Mouse (Mus musculus): ENCODE results near the gene Atp10a. TPM values are rescaled to one million over a fixed set of nuclear protein-coding genes. Genes with fewer than 3 reads are reported as not detected.

Gene Atp10a
- 2.9 and 3.1 TPM in 2 replicates for polyA plus RNA-seq (2015; fragmentation: Nextera tagmentation; extraction: Ambion mirVana)

DNA sequence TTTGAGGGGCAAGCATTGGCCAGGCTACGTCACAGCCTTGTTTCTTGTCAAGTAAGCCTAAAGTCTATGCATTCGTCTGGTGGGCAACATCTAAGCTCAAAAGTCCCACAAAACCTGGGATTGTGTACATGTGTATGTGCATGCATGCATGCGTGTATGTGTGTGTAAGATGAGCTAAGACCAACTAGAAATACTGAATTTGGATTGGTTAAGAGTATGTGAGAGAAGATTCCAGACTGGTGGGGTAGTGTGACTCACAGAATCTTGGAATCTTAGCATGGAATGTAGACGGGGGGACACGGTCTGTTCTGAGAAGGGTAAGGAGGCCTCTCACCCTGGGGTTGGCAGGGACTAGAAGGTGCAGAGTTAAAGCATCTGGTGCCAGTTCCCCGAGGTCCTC lies at the start of gene Atp10a:
Atp10a (plus strand) TSS at position 301 of the 400 bp plus-strand sequence.
- Histone ChIP-seq H3K27me3 (no peaks in the 10 kb centered on the region), H3K4me2 (replicated peaks) (no peak within 1 kb of the TSS), H3K9ac (no peak within 1 kb of the TSS), H3K4me1 (peaks cover 9% of the 10 kb centered on the region; the same call in 1 of the 2 replicates), H3K27ac (replicated peaks) (no peak within 1 kb of the TSS), H3K36me3 (no peaks in the 10 kb centered on the region), H3K4me3 (replicated peaks) (no peak within 1 kb of the TSS), H3K9me3 (replicated peaks) (no peaks in the 10 kb centered on the region)
- WGBS = 81% methylated on average over 6 of the region's 6 CpGs
- ATAC-seq (ENCODE audit: insufficient number of reproducible peaks, low FRiP score, low TSS enrichment, low read depth) = no peak

DNA sequence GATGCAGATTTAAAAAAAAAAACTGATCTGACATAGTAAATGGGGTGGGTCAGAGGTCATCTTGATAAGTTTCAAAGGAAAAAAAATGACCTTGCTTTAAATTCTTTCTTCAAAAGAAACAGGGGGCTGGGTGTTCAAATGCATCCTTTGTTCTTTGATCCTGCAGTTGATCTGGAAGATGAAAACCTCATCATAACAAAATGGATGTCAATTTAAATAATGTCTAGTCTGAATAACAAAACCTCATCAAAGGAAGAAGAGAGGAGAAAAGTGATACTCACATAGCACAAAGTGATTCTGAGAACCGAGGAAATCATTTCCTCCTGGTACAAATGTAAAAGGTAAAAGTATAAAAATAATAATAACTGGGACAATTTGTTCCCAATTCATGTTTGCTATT lies 37.9 kb upstream of the Atp10a start:
- WGBS = 23% methylated on average over 1 of the region's 1 CpGs
- Histone ChIP-seq H3K9me3 (replicated peaks) (no peaks in the 10 kb centered on the region), H3K27ac (replicated peaks) (no peak overlapping the region), H3K9ac (no peak overlapping the region), H3K36me3 (no peaks in the 10 kb centered on the region), H3K4me3 (replicated peaks) (no peak overlapping the region), H3K4me2 (replicated peaks) (no peak overlapping the region), H3K4me1 (no peaks in the 10 kb centered on the region), H3K27me3 (no peaks in the 10 kb centered on the region)
- ATAC-seq (ENCODE audit: insufficient number of reproducible peaks, low FRiP score, low TSS enrichment, low read depth) = no peak

DNA sequence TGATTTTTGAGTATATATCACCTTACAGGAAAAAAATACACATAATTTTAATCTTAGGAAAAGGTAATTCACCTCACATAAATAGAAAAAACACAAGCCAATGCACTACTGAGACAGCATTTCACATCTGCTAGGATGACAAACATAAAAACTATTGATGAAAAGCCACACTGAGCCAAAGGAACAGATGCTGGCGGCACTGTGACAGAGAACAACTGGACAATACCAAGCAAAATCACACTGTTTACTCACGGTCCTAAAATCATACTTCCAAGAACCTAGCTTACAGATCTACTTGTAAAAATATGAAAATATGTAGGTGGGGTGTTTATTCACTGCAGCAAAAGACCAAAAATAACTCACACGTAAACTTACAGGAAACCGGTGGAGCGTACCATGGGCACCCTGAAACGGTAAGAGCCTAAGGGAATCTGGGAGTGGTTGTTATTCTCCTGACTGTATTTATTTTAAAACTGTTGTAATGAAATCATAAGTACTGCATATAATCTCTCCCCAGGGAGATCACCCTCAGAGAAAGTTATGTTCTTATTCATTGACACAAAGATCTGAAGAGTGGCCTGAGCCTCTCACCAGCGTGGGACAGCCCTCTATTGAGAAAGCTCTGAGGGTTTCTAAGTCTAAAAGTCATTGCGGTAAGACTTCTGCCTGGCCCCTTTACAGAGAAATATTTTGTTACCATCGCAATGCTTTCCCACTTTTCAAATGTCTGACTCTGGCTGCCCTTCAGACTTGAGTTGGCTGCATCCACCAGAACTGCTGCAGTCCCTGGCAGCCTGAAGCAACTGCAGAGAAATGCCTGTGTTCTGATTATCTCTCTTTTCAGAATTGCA lies 29.4 kb upstream of the Atp10a start:
- H3K27ac ChIP-seq (replicated peaks) = peak overlapping the region; percentile 65
- WGBS = 44% methylated on average over 9 of the region's 9 CpGs
- H3K4me3 ChIP-seq (replicated peaks) = no peak overlapping the region
- no peaks in the 10 kb centered on the region for H3K27me3 ChIP-seq
- H3K4me2 ChIP-seq (replicated peaks) = no peak overlapping the region
- H3K4me1 ChIP-seq = no peaks in the 10 kb centered on the region
- H3K36me3 ChIP-seq = no peaks in the 10 kb centered on the region
- H3K9ac ChIP-seq = no peak overlapping the region
- H3K9me3 ChIP-seq (replicated peaks) = no peaks in the 10 kb centered on the region
- ATAC-seq (ENCODE audit: insufficient number of reproducible peaks, low FRiP score, low TSS enrichment, low read depth) = no peak; the same call in 1 of the 2 replicates

DNA sequence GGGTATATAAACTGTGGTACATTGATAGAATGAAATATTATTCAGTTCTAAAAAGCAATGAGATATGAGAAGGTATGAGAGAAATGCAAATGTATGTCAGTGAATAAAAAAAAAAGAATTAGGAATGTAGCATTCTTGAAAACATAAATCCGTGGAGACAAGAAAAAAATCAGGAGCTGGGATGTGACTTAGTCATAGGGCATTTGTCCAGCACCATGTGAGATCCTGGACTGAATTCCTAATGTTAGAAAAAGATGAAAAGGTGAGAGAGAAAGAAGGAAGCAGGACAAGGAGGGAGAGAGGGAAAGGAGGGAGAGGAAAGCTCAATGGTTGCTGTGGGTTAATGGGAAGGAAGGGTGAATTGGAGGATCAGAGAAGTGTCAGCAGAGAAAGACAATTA lies 28.6 kb upstream of the Atp10a start:
- no peaks in the 10 kb centered on the region for H3K4me1 ChIP-seq
- no peak overlapping the region for H3K9ac ChIP-seq
- H3K27ac ChIP-seq (replicated peaks) = no peak overlapping the region
- ATAC-seq (ENCODE audit: insufficient number of reproducible peaks, low FRiP score, low TSS enrichment, low read depth) = no peak
- H3K4me3 ChIP-seq (replicated peaks) = no peak overlapping the region
- no peaks in the 10 kb centered on the region for H3K27me3 ChIP-seq
- no peaks in the 10 kb centered on the region for H3K36me3 ChIP-seq
- H3K4me2 ChIP-seq (replicated peaks) = no peak overlapping the region
- 59% methylated on average over 1 of the region's 1 CpGs for WGBS
- no peaks in the 10 kb centered on the region for H3K9me3 ChIP-seq (replicated peaks)

DNA sequence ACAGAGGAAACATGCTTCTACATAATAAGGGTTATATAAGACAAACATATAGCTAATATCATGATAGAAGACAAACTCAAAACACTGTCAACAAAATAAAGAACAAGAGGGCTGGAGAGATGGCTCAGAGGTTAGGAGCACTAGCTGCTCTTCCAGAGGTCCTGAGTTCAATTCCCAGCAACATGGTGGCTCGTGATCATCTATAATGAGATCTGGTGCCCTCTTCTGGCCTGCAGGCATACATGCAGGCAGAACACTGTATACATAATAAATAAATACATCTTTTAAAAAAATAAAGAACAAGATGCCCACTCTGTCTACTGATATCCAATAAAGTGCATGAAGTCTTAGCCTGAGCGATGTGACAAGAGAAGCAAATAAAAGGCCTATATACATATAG lies 26.7 kb upstream of the Atp10a start:
- no peak for ATAC-seq (ENCODE audit: insufficient number of reproducible peaks, low FRiP score, low TSS enrichment, low read depth)
- Histone ChIP-seq H3K27me3 (no peaks in the 10 kb centered on the region), H3K4me2 (replicated peaks) (no peak overlapping the region), H3K4me3 (replicated peaks) (no peak overlapping the region), H3K9me3 (replicated peaks) (no peaks in the 10 kb centered on the region), H3K4me1 (no peaks in the 10 kb centered on the region), H3K9ac (no peak overlapping the region), H3K36me3 (no peaks in the 10 kb centered on the region), H3K27ac (replicated peaks) (no peak overlapping the region)
- WGBS = 78% methylated on average over 2 of the region's 2 CpGs

DNA sequence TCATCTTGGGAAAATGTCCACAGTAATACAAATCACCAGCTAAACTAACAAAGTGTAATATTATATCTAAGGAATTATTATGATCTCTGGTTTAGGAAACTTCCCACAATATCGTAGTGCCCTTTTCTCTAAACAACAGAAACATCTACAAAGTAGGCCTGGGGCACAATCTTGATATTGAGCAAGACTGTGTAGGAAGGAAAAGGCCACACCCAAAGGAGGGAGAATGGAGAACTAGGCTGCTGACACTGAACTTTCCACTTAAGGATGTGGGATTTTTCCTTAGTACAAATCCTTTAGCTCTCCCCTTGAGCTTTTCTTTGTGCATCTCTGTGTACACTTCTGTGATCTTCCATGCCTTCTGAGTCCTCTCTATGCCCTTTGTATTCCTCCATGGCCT lies 22.3 kb upstream of the Atp10a start:
- Histone ChIP-seq H3K27me3 (no peaks in the 10 kb centered on the region), H3K4me3 (replicated peaks) (no peak overlapping the region), H3K4me2 (replicated peaks) (no peak overlapping the region), H3K9ac (no peak overlapping the region), H3K9me3 (replicated peaks) (no peaks in the 10 kb centered on the region), H3K4me1 (no peaks in the 10 kb centered on the region), H3K27ac (replicated peaks) (no peak overlapping the region), H3K36me3 (no peaks in the 10 kb centered on the region)
- 58% methylated on average over 1 of the region's 1 CpGs for WGBS
- no peak for ATAC-seq (ENCODE audit: insufficient number of reproducible peaks, low FRiP score, low TSS enrichment, low read depth)

DNA sequence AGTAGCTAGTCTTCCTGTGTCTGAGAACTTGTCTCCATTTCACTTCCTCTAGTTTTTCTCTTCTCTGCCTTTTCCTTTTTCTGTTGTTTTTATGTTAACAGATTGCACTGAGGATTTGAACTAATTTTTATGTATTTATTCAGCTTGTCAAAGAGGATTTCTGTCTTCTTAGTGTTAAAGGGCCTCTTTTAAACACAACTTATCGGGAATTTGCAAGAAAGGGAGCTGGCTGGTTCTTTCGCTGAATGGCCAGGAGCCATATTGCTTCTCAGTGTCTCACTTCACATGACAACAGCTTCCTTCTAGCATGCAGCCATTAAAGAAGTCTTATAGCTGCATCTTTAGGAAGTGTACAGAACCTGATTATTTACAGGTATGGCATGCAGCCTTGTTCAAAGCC lies 16.3 kb upstream of the Atp10a start:
- Histone ChIP-seq H3K9ac (no peak overlapping the region), H3K4me1 (no peaks in the 10 kb centered on the region), H3K27ac (replicated peaks) (no peak overlapping the region), H3K36me3 (no peaks in the 10 kb centered on the region), H3K27me3 (no peaks in the 10 kb centered on the region), H3K4me2 (replicated peaks) (no peak overlapping the region), H3K9me3 (replicated peaks) (no peaks in the 10 kb centered on the region), H3K4me3 (replicated peaks) (no peak overlapping the region)
- ATAC-seq (ENCODE audit: insufficient number of reproducible peaks, low FRiP score, low TSS enrichment, low read depth) = no peak
- WGBS = 89% methylated on average over 2 of the region's 2 CpGs

DNA sequence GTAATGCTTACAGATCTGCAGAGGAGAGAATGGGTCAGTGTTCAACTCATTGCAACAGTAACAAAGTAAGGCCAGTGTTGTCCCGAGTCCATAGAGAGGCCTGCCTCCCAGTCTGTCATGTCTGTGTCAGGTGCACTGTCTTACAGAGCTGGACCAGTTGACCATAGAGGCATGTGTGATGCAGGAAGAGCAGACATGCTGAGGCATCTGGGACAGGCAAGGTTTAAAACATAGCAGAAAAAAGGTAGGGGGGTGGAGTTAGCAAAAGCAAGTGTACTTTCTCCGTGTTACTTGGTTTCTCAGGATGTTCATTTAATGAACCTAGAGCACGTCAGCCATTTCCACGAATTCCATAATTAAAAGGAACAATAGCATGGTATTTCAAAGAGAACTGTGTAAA lies 15.5 kb upstream of the Atp10a start:
- no peak overlapping the region for H3K9ac ChIP-seq
- H3K9me3 ChIP-seq (replicated peaks) = no peaks in the 10 kb centered on the region
- WGBS = 80% methylated on average over 4 of the region's 4 CpGs
- H3K36me3 ChIP-seq = no peaks in the 10 kb centered on the region
- no peak overlapping the region for H3K4me3 ChIP-seq (replicated peaks)
- H3K27ac ChIP-seq (replicated peaks) = no peak overlapping the region
- no peak overlapping the region for H3K4me2 ChIP-seq (replicated peaks)
- no peak for ATAC-seq (ENCODE audit: insufficient number of reproducible peaks, low FRiP score, low TSS enrichment, low read depth)
- H3K27me3 ChIP-seq = no peaks in the 10 kb centered on the region
- no peaks in the 10 kb centered on the region for H3K4me1 ChIP-seq

DNA sequence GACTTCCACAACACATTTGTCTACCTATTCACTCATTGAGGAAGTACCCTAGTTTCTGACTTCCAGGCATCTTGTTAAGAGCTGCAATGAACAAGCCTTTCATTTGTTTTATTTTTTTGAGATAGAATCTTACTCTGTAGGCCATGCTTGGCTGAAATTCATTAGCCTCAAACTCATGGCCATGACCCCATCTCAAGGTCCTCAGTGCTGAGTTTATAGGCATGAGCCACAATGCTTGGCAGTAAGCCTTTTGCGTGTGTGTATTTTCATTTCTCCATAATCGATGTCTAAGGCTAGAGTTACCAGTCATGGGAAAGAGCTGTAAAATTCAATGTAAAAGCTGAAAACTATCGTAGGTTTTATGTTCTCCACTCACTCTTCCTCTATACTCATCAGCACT lies 14.1 kb upstream of the Atp10a start:
- no peak for ATAC-seq (ENCODE audit: insufficient number of reproducible peaks, low FRiP score, low TSS enrichment, low read depth)
- Histone ChIP-seq H3K4me2 (replicated peaks) (no peak overlapping the region), H3K9me3 (replicated peaks) (no peaks in the 10 kb centered on the region), H3K27me3 (no peaks in the 10 kb centered on the region), H3K27ac (replicated peaks) (no peak overlapping the region), H3K4me1 (no peaks in the 10 kb centered on the region), H3K36me3 (no peaks in the 10 kb centered on the region), H3K9ac (no peak overlapping the region), H3K4me3 (replicated peaks) (no peak overlapping the region)
- WGBS = 85% methylated on average over 3 of the region's 3 CpGs

DNA sequence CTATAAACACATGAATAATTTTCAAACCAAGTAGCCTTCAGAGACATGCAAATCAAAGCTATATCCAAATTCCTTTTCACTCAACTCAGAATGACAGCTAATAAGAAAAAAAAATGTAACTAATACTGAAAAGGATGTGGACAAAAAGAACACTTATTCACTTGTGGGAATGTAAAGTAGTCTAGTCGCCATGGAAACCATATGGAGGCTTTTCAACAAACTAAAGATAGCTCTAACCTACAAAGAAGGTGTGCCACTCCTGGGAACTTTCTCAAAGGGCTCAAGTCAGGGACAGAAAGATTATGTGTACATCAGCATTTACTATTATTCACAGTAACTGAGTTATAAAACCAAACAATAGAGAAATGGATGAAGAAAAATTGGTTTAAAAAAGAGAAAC lies 8.6 kb upstream of the Atp10a start:
- Histone ChIP-seq H3K36me3 (no peaks in the 10 kb centered on the region), H3K9me3 (replicated peaks) (no peaks in the 10 kb centered on the region), H3K27ac (replicated peaks) (no peak overlapping the region), H3K4me3 (replicated peaks) (no peak overlapping the region), H3K9ac (no peak overlapping the region), H3K27me3 (no peaks in the 10 kb centered on the region), H3K4me2 (replicated peaks) (no peak overlapping the region), H3K4me1 (no peaks in the 10 kb centered on the region)
- ATAC-seq (ENCODE audit: insufficient number of reproducible peaks, low FRiP score, low TSS enrichment, low read depth) = no peak
- WGBS = 63% methylated on average over 1 of the region's 1 CpGs

DNA sequence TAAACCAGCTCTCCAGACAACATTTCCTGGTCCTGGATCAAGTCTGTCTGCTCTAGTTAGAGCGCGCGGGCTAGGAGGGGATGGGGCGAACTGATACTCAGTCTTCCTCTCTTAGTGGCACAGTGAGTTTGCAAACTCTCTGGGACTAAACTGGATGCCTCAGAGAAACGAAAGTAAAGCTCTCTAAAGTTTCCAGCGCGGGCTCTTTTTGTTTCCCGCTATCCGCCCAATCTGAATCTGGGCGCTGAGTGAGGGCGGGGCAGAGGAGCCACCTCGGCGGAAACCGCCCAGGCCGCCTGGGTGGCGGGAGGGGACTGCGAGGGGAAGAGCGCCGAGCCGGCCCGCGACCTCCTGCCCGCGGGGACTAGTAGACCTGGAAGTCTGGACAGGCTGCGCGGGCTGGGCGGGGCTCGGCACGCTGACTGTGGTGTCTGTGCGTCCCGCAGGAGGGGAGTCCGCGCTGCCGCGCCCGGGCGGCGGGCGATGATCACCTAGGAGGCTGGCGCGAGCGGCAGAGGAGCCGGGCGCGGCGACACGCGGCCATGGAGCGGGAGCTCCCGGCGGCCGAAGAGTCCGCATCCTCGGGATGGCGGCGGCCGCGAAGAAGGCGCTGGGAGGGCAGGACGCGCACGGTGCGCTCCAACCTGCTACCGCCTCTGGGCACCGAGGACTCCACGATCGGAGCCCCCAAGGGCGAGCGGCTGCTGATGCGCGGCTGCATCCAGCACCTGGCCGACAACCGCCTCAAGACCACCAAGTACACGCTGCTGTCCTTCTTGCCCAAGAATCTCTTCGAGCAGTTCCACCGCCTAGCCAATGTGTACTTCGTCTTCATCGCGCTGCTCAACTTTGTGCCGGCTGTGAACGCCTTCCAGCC lies 2.2 kb downstream of the Atp10a start:
- WGBS = under 1% methylated on average over 81 of the region's 81 CpGs
- Histone ChIP-seq H3K4me2 (replicated peaks) (peak overlapping the region; percentile 92), H3K36me3 (no peaks in the 10 kb centered on the region), H3K9me3 (replicated peaks) (no peaks in the 10 kb centered on the region), H3K4me1 (peaks cover 9% of the 10 kb centered on the region; the same call in 1 of the 2 replicates), H3K4me3 (replicated peaks) (peak overlapping the region; percentile 73), H3K27ac (replicated peaks) (peak overlapping the region; percentile 78), H3K27me3 (no peaks in the 10 kb centered on the region), H3K9ac (peak overlapping the region; percentile 59)
- peak; percentile 86 for ATAC-seq (ENCODE audit: insufficient number of reproducible peaks, low FRiP score, low TSS enrichment, low read depth)
